Mouse (Mus musculus) CD4-positive, CD25-positive, alpha-beta regulatory T cell (primary cell): Measurements from ENCODE around the gene Heca. TPM values are rescaled to one million over a fixed set of nuclear protein-coding genes. Genes with fewer than 3 reads are reported as not detected.

ENCODE experiments used
- polyA plus RNA-seq: library from polyadenylated mRNA; unstranded; fragments of 100-300 nt; shearing (Covaris generic); gene quantifications from one replicate; pipeline ENCODE4 v1.2.1, GENCODE M21; 2017

Gene Heca
- 120 TPM for polyA plus RNA-seq

GRCm38 (mm10) chr10:17947960-17948730, at the start of gene Heca:
TSS of gene Heca (minus strand) at chr10:17948067.

Other genes starting within 250 kb of the Heca start
- 68.3 TPM for gene Cited2, start 224.8 kb downstream of the Heca start, polyA plus RNA-seq
- 0.63 TPM for gene Txlnb, start 151.8 kb downstream of the Heca start, polyA plus RNA-seq
- 328 TPM for gene Abracl, start 75.2 kb upstream of the Heca start, polyA plus RNA-seq
- 125 TPM for gene Reps1, start 107.8 kb upstream of the Heca start, polyA plus RNA-seq